Mouse (Mus musculus) forebrain, embryonic 15.5 days (tissue): ENCODE data around the gene 2310022B05Rik. TPM values are rescaled to one million over a fixed set of nuclear protein-coding genes. Genes with fewer than 3 reads are reported as not detected.

Experiments used
- polyA plus RNA-seq: library from polyadenylated mRNA; unstranded; fragments of >200 nt; fragmentation: Nextera tagmentation; extraction: Ambion mirVana; gene quantifications from 2 replicates; pipeline ENCODE4 v1.2.1, GENCODE M21; 2015

2310022B05Rik gene
- polyA plus RNA-seq, 1 experiment from 2014 or later: 27.6 TPM

Other genes with a start within 250 kb of the 2310022B05Rik start
- 9.9 and 10.0 TPM in 2 replicates for gene Pgbd5, start 223.7 kb downstream of the 2310022B05Rik start, polyA plus RNA-seq
- 38.1 and 40.0 TPM in 2 replicates for gene Cog2, start 142.6 kb downstream of the 2310022B05Rik start, polyA plus RNA-seq
- gene Agt, start 93.7 kb downstream of the 2310022B05Rik start, polyA plus RNA-seq: 0.19 and 0.23 TPM in 2 replicates
- 0.08 and 0.11 TPM in 2 replicates for gene Capn9, start 87.3 kb downstream of the 2310022B05Rik start, polyA plus RNA-seq
- gene Ttc13, start 58.6 kb upstream of the 2310022B05Rik start, polyA plus RNA-seq: 56.7 and 59.2 TPM in 2 replicates
- gene Arv1, start 58.8 kb upstream of the 2310022B05Rik start, polyA plus RNA-seq: 32.0 and 32.1 TPM in 2 replicates
- 0.18 and 0.46 TPM in 2 replicates for gene Fam89a, start 88.5 kb upstream of the 2310022B05Rik start, polyA plus RNA-seq
- gene Trim67, start 129.7 kb upstream of the 2310022B05Rik start, polyA plus RNA-seq: 23.9 and 26.0 TPM in 2 replicates
- 89.5 and 93.0 TPM in 2 replicates for gene Gnpat, start 199.7 kb upstream of the 2310022B05Rik start, polyA plus RNA-seq
- 34.0 and 40.5 TPM in 2 replicates for gene 2810004N23Rik, start 199.8 kb upstream of the 2310022B05Rik start, polyA plus RNA-seq
- gene Exoc8, start 234.3 kb upstream of the 2310022B05Rik start, polyA plus RNA-seq: 14.4 and 15.5 TPM in 2 replicates
- gene Sprtn, start 234.5 kb upstream of the 2310022B05Rik start, polyA plus RNA-seq: 11.9 and 12.0 TPM in 2 replicates